Mouse (Mus musculus) spleen, adult 12 weeks (tissue): ENCODE data around the gene Man1a2.

Experiments
- DNase-seq: peaks from one replicate; pipeline ENCODE4 v3.0.0; 2022; ENCODE audit warnings: low spot score

Gene Man1a2

DNA sequence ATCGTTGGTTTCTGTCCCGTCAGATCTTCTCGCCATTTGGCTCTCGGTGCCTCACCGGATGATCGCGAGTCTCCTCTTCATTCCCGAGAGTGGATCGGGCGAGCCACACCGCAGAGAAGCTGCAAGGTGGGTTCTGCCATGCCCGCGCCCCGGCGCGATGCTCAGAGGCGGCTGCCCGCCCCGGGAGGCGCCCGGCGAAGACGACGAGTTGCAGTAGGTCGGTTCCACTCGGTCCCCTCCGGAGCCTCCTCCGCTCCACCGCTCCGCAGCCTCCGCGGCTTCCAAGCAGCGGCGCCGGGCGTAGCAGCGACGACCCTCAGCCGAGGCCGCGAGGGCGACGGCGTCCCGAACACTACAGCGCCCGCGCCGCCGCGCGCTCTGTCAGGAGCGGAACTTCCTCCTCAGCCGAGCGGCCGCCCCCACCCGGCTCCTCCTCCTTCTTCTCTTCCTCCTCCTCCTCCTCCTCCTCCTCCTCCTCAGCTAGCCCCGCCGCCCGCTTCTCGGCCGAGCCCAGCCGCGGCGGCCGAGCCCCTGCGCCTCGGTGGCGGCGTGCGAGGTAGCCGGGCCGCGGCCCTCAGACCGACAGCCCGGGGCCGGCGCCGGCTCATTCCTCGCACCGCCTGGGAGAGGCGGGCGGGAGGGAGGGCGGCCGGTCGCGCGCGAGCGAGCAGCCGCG lies at the start of gene Man1a2:
Man1a2 (minus strand) TSS at position 417 of the 676 bp plus-strand sequence.
- peak; percentile 84 for DNase-seq

DNA sequence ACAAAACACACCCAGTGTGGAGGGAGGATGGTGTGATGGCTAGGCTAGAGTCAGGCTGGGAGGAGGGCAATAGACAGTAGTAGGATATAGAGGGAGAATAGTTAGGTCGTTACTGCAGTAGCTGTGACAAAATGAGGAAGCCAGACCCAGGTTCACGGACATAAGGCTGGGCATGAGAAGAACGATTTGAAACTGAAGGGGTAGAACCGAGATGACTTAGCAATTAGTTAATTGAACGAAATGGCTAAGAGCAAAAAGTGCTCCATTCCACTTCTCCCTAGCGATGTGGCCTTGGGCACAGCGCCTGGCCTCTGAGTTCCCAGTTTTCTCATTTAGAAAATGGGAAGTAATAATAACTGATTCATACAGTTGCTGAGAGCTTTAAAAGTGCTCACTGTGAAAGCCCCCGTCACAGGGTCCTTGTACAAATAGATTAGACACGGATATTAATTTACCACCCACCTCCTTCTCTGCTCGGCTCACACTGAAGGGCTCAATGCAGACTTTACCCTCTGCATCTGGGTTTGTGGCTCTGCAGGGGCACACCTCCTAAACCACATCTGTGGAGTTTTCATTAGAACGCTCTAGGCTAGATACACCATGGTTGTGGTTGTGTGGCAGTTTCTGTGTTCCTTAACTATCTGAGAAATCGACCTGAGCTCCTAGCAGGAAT lies 49.3 kb upstream of the Man1a2 start:
- DNase-seq = no peak

DNA sequence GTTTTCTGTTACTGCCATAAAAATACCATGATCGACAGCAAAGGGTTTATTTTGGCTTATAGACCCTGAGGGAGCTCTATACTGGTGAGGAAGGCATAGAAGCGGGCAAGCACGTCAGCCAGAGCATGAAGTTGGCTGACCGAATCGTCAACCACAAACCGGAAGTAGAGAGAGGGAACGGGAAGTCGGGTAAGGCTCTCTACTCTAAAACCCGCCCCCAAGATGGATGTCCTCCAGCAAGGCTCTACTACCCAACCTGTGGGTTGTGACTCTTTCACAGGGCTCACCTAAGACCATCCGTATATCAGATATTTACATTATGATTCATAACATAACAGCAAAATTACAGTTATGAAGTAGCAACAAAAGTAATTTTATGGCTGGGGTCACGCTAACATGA lies 46.6 kb upstream of the Man1a2 start:
- DNase-seq = no peak

DNA sequence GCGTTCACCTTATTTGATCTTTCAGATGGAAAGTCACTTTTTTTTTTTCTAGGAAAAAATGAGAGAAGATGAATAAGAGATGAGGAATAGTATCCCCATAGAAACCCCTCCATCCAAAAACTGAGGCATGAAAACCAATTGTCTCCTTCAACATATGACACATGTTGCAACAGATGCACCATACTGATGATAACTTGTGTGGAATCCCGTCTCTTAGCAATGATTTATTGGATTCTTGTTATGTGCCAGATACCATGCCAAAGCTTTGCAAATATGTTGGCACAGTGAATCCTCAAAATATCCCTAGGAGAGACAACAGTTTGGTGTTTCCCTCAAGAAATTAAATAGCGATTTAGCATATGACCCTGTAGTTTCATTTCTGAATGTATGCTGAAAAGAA lies 46.0 kb upstream of the Man1a2 start:
- DNase-seq = no peak

DNA sequence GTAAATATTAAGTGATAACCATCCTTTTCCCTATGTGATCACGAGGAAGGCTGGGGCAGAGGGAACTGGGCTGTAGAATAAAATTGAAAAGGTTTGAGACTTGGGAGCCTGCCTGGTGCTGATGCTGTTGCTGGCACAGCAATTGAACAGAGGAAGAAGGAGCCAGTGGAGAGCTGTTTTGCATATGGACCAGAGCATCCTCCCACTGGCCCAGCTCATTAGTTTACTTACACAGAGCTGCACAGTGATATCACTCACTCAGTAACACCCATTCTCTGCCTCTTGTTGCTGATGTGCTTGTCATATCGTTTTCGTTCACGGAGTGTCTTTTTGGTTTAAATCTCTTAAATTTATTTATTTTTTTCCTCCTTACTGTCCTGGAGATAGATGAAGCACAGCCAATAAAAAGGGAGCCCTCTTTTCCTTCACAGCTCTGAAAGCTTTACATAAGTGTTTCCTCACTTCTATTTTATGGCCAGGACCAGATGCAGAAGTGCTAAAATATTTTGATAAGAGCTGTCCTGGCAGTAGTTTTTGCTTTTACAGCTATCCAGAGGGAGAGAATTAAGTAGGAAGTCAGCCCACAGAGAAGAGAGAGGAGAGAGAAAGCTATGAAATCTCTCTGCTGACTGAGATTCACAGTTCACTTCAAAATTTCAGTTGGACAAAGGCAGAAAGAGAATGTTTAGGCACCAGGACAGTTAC lies 42.9 kb upstream of the Man1a2 start:
- no peak for DNase-seq

DNA sequence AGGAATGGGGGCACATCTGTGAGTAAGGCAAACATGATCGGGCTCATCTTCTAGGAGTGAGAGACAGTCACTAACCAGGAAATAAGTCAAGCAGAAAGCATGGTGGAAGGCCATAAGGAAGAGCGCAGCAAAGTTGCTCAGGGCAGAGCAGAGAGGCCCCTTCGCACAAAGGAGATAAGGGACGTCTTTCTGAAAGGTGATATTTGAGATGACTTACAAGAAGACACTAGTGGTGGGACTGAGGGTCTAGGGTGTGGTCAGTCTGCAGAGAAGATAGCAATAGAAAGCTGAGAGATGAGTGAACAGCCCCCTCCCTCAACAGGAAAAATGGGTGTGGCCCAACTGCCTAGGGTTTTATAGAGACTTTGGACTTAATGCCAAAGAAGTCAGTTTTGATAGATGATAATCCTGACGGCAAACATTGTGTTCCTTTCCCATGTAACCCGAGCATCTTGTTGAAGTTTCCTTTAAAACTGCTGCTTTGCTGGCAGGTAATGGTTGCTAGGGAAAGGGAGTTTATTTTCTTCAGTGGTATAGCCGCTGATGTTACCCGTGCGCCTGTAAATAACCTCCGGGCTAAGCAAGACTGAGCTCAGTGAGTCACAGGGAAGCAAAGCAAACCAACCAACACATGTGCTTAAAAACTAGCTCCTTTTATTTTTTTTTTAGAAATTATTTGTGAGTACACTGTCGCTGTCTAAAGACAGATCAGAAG lies 40.8 kb upstream of the Man1a2 start:
- DNase-seq = no peak

DNA sequence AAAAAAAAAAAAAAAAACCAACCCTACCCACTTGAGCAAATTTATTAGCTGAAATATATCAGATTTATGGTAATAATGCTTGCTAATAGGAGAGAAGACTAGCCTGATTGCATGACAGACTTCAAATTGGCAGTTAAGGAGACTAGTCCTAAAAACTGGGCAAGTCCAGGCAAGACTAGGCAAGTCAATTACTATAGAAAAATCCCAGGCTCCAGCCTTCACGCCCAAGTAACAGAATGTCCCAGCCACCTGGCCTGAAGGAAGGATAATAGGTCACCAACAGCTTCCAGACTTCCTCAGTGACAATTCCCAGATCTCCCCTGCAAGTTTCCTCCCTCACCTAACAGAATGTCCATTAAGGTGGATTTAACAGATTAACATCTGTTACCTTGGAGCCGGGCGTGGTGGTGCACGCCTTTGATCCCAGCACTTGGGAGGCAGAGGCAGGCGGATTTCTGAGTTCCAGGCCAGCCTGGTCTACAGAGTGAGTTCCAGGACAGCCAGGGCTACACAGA lies 35.5 kb upstream of the Man1a2 start:
- no peak for DNase-seq

DNA sequence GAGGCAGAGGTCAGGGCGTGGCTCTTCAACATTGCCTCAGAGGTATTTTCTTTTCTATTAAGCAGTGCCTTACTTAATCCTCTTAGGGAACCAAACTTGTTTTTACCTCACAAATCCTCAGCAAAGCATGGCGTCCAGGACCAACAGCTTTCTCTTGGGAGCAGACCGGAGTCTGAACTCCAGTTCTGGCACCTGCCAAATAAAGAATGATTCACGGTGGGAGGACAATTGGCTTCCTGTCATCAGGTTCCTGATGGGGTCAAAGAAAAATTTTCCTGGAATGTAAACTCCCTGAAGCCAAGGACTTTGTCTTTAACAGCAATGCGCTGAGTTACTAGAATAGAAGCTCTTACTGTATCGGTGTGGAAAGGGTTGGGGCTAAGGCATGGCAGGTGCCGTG lies 30.9 kb upstream of the Man1a2 start:
- DNase-seq = no peak

DNA sequence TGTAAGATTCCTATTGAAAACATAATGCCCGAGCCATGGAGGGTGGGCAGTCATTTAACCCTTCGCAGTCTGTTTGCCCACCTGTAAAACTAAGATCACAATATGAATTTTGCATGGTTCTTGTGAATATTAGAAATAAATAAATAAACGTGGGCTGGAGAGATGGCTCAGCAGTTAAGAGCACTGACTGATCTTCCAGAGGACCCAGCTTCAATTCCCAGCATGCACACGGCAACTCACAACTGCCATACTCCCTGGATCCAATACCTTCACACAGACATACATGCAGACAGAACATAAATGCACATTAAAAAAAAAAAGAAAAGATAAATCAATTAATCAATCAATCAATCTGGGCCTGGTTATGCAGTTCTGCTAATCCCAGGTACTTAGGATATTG lies 30.1 kb upstream of the Man1a2 start:
- no peak for DNase-seq

DNA sequence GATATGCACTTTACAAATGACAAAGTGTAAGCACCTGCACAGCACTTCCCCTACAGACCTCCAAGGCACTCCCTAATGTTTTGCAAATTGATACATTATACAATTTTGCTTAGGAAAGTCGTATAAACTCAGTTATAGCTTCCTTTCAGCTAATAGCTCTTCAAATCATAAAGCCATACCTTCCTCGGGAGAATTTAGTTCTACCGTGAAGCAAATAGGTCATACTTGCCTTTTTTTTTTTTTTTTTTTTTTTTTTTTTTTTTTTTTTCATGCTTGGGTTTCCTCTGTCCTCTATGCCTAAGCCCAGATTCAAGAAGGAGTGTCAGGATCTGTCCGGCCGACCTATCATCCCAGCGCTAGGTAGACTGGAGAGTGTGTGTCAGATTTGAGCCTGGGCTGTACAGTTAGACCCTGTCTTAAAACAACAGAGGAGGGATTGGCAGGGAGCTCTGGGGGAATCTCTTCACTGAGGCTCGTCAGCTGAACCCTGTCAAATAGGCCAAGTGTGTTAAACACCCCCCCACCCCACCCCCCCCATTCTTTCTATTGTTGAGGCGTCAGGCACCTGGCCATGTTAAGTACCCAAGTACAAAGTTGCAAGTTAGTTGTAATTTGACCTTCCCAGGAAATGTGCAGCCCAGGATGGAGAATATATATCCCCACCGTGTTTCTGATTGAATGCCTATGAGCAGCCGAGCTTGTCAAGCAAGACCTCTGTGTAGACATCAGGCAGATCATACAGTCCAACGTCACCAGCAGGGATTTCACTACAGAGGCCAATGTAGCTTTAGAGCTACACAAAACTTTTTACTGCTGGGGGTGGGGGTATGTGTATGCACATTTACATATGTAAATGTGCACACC lies 28.1 kb upstream of the Man1a2 start:
- no peak for DNase-seq

DNA sequence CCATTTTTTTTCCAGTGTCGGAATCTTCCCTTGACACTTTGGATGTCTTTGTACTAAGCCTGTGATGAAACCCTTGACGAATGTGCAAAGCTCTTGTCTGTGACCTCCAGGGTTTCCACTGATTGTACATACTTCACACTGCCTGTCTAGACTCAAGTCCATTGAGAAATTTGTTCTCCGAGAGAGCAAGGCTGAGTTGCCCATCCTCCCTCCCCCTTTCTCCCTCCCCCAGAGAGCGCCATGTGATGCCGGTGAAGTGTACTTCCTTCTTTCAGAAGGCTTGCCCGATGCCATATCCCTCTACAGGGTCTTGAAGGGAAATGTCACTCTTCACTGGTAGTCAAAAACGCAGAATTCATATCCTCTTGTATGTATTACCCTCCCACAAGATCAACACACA lies 26.8 kb upstream of the Man1a2 start:
- DNase-seq = no peak

DNA sequence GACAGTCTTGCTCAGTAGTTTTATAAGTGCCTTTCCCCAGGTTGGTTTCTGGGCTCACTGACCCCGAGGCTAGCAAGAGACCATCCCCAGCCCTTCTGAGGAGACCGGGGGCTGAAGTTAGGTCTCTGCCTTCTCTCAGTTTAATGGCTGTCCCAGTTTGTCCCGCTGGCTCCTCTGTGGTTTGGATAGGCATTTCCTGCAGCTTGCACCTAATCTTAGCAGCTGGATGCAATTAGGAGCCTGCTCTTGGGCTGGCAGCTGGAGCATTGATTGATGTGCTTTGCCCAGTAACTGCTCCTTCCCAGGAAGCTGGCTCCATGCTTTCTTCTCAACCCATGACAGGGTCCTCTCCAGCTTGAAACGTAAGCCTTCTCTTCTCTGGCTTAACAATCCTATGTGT lies 26.2 kb upstream of the Man1a2 start:
- DNase-seq = no peak

DNA sequence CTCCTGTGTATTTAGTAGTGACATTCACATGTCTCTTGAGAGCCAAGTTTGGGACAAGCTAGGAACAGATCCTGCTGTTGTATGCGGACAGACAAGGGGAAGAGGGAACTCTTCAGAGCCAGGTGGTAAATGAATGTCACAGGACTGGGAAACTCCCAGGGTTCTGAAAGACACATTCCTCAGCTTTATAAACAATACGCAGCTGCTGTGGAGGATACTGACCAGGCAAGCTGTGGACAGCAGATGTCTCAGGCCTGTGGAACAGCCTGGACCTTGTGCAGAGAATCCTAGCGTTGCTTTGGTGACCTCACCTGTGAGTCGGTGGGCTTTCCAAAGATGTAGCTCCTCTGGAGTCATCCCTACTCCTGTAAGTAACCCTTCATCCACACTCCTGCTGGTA lies 21.8 kb upstream of the Man1a2 start:
- no peak for DNase-seq

DNA sequence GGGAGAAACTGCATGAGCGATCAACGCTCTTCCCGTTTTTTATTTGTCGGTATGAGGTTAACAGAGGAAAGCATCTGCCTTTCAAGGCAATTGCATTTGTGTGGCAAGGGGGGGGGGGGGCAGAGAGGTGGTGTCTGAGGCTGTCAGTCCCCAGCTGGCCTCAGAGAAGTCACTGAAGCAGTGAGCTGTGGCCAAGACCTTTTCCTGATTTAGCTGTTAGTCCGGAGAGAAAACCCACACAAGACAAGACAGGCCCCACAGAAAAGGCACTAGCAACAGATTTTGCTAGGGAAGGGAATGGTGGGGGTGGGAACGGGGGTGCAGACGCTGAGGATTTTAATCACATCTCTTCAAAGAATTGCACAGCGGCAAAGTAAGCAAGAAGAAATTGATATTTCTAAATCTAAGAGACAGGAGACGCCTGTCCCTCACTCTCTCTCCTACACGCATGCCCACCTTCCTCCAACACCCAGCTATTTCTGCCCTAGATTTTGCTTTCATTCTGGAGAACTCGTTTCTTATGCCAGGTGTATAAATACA lies 19.9 kb upstream of the Man1a2 start:
- DNase-seq = no peak

DNA sequence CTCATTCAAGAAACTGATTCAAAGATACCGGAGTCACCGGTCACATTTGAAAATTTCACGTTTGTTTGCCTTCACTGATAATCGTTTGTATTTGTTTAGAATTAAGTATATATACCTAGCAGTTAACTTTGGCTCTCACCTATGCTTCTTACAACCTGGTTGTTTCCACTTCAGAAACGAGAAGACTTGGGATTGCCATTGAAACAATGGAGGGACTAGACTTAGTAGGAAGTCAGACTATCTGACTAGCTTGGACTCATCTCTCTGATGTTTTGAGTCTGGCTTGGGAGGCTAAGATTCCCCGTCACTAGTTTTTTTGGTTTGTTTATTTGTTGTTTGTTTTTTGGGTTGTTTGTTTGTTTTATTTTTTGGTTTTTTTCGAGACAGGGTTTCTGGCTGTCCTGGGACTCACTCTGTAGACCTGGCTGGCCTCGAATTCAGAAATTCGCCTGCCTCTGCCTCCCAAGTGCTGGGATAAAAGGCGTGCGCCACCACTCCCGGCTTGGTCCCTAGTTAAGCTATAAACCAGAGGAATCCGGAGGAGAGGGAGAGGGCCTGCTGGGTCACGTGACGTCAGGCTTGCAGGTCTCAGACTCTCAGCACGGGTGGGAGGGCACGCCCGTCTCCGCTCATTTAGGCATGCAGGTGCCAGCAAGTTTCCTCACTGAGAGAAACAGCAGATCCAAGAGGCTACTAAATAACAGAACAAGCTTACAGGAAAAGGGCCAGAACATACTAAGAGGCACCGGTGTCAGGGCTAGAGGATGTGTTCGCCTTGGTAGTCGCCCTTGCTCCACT lies 18.7 kb upstream of the Man1a2 start:
- DNase-seq = no peak

DNA sequence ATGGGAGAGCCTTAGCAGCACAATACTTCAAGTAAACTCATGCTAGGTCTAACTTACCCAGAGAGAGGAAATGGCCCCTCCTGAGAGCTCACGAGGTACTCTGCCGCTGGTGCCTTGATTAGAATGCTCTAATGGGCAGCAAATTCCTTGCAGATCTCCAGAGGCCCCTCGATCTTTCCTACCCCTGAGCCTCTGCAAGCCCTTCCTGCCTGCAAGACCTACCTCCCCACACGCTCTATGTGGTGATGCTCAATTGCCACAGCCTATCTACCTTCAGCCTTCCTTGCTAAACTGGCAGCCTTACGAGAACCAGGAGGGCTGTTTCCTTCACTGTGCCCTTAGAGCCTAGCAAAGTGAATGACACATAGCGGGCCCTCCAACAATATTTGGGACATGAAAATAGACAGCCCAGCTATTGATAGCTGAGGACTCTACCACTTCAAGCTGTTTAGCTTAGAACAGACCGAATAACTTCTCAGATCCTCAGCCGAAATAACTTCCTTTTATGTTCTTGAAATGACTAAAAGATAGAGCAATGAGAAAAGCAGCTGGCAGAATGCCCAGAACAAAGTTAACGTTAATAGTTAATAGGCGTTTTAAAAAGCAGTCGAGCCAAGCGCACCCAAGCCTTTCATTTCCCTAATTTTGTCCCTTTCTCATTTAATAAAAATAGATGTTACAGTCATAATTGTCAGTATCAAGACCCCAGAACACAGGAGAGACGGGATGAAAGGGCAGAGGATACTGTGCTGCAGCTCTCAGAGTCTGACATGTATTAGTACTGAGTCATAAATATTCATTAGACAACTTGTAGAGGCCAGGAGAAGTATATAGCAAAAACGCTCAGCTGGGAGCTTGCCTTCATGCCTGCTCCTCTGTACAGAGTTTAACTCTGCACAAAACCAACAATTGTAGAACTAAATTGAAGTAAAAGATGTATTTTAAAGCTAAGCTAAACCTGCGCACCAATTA lies 17.9 kb upstream of the Man1a2 start:
- no peak for DNase-seq

DNA sequence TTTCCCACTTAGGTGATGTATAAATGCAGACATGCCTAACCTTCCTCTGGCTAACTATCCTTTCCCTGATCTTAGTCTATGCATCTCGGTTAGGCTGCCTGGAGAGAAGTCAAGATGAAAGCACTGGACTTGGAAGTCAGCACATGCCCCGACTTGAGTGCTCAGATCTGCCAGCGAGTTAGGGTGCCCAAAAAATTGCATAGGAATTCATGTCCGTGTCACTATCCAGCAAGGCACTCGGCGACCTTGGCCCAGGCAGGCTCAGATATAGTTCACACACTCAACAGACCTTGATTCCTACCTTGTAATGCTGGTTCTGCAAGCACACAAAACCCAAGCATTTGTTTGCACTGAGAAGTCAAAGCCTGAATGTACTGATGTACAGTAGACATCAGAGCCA lies 3.4 kb upstream of the Man1a2 start:
- DNase-seq = no peak

DNA sequence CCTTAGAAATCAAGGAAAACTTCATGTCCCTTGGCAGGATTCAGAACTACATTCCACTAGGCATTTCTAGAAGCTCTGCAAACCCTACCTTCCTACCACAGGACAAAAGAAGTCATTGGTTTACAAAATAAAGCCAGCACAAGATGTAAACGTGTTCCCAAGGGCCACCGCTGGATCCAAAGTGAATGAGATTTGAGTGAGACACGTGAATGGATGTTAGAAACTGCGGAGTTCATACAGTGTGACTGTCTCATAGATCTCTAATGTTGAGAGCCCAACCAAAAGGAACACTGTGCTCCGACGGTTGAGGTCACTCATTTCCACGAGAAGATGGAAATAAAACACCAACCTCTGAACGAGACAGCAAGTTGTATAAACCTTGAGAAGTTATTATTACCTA lies 1.5 kb upstream of the Man1a2 start:
- no peak for DNase-seq

DNA sequence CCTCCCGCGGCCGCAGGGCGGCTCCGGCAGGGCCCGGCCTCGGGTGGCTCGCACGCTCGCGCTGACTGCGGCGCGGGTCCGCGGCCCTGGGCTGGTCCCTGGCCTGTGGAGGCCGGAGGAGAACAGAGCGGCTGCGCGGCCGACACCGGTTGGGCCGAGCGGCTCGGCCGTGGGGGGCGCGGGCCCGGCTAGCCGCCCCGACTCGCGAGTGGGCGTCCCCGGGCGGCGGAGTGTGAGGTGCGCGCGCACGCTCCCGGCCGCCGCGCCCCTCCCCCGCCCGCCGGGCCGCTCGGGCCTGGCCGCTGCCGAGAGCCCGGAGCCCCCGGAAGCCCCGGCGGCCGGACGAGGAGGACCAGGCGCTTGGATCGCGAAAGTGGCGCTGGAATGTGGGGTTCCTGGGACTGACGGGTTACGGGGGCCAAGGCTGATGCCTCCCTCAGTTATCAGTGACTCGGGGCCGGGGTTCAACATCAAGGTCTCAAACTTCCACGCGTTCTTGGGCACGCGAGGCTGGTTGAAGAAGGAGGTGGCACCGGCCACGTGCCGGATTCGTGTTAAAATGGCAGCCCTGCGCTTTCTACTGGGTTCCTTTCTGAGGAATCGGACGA lies 564 bp upstream of the Man1a2 start:
- peak; percentile 79 for DNase-seq
